Mouse (Mus musculus) liver, embryonic 11.5 days (tissue): ENCODE results near the gene Prkce. TPM values are rescaled to one million over a fixed set of nuclear protein-coding genes. Genes with fewer than 3 reads are reported as not detected.

Source experiments
- ATAC-seq: fragments of 200-750 bp; cut with Nextera tagmentation; replicated peaks from 2 replicates; pipeline ENCODE4 v1.8.0; 2017; ENCODE audit warnings: moderate number of reproducible peaks, mild to moderate bottlenecking, moderate TSS enrichment, moderate library complexity; ENCODE audit not compliant: low FRiP score
- DNase-seq: peaks from one replicate; pipeline ENCODE4 v3.0.0-alpha.2; 2017; ENCODE audit warnings: low spot score
- H3K27ac ChIP-seq: fragments of 300-500 bp; sonication (generic); 2 replicates; pipeline ENCODE4 v1.5.1; 2014; ENCODE audit warnings: mild to moderate bottlenecking, low read depth, low read length, control low read depth
- H3K27me3 ChIP-seq: fragments of 300-500 bp; sonication (generic); replicated peaks from 2 replicates; pipeline ENCODE4 v1.6.1; 2014; ENCODE audit warnings: low read length, mixed read lengths; ENCODE audit not compliant: control insufficient read depth, insufficient read depth
- H3K36me3 ChIP-seq: fragments of 300-500 bp; sonication (generic); 2 replicates; pipeline ENCODE4 v1.6.1; 2014; ENCODE audit warnings: mild to moderate bottlenecking, low read length, moderate library complexity, mixed read lengths; ENCODE audit not compliant: control insufficient read depth, insufficient read depth
- H3K4me1 ChIP-seq: fragments of 300-500 bp; sonication (generic); replicated peaks from 2 replicates; pipeline ENCODE4 v1.6.1; 2014; ENCODE audit warnings: low read length, mixed read lengths; ENCODE audit not compliant: control insufficient read depth, insufficient read depth
- H3K4me2 ChIP-seq: fragments of 300-500 bp; sonication (generic); 2 replicates; pipeline ENCODE4 v1.6.1; 2014; ENCODE audit warnings: mild to moderate bottlenecking, control low read depth, moderate library complexity
- H3K4me3 ChIP-seq: fragments of 300-500 bp; sonication (generic); 2 replicates; pipeline ENCODE4 v1.5.1; 2014; ENCODE audit warnings: low read depth, low read length, control low read depth
- H3K9ac ChIP-seq: fragments of 300-500 bp; sonication (generic); 2 replicates; pipeline ENCODE4 v1.6.1; 2014; ENCODE audit warnings: low read depth, low read length, control low read depth
- H3K9me3 ChIP-seq: fragments of 300-500 bp; sonication (generic); 2 replicates; pipeline ENCODE4 v1.6.1; 2016; ENCODE audit warnings: low read length, inconsistent platforms, mixed read lengths; ENCODE audit not compliant: control insufficient read depth
- WGBS: fragments of 180-500 bp; shearing (Covaris S2); extraction: QIAGEN DNeasy Blood & Tissue Kit; methylation state at CpG from one replicate; pipeline ENCODE4 v1.1.7; 2014; 5-methylcytosine and 5-hydroxymethylcytosine counted together
- polyA plus RNA-seq: library from polyadenylated mRNA; unstranded; fragments of >200 nt; fragmentation: Nextera tagmentation; extraction: Ambion mirVana; gene quantifications from 2 replicates; pipeline ENCODE4 v1.2.1, GENCODE M21; 2014

Prkce gene
- polyA plus RNA-seq, 1 experiment from 2014 or later: 4.0 TPM

DNA sequence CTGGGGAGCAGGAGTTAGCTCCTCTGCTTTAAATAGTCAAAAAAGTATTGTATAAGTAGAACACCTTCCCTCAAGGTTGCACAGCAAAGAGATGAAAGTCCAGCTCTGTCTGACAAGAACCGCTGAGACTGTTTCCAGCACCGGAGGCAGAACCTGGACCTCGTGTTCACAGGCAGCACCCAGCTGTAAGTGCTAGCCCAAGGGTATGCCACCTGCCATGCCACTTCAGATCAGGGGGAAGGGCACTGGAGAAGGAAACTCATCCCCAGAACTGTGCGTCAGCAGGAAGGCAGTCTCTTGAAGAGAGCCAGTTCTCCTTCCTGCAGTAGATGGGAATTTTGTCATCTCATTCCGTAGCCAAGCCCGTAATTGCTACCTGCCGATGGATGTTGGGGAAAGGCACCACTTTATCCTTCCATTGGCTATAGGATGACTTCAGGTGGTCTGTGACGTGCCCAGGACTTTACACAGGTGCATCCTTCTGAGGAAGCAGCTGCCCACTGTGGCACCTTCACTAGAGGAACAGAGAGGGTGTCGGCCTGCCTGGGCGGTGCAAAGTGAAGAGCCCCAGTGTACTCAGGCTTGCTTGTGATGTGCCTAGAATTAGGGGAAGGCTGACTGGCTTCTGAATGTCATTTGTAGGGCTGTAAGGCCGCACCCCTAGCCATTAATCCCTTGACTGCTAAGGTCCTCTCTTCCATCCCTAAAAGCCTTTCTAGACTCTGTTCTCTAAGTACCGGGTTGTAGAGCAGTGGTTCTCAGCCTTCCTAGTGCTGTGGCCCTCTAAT lies 269.2 kb downstream of the Prkce start:
- H3K27ac ChIP-seq: no peak overlapping the region
- no peak for ATAC-seq
- no peaks in the 10 kb centered on the region for H3K36me3 ChIP-seq
- H3K9me3 ChIP-seq: no peaks in the 10 kb centered on the region
- no peak overlapping the region for H3K9ac ChIP-seq
- WGBS: 88% methylated on average over 12 of the region's 12 CpGs
- no peak for DNase-seq
- H3K4me1 ChIP-seq: no peaks in the 10 kb centered on the region
- no peaks in the 10 kb centered on the region for H3K27me3 ChIP-seq
- H3K4me2 ChIP-seq: no peak overlapping the region
- H3K4me3 ChIP-seq: no peak overlapping the region

DNA sequence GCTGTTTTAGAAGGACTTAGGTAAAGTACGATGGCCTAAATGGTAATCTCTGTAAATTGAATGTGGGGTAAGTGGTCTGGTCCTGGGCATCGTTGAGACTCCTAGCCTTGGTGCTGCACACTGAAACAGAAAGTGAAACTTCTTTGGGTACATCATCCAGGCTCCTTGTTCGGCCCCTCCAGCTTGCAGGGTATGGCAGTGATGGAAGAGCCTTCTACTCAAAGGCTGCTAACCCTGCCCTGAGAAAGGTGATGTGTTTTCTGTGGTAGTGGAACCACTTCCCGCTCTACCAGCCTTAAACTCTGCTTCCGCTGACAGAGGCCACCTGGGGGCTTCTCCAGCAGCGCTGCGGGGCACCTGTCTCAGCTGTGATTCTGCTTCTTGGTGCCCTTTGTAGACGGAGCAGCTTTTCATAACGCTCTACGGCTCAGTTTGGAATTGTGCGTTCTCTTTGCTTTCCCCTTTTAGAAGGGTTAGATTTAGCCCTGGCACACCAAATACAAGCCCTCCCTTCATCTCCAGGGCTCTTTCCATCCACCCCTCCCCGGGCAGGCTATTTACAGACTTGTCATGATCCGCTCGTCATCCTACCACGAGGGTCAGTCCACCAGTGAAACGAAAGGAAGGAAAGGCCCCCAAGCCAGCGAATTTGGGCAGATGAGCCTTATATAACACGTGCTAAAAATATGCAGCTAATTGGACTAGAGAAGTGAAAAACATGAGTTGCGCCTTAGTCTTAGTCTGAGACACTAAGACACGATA lies 270.1 kb downstream of the Prkce start:
- H3K4me1 ChIP-seq: no peaks in the 10 kb centered on the region
- H3K9ac ChIP-seq: no peak overlapping the region
- H3K4me3 ChIP-seq: no peak overlapping the region
- no peak overlapping the region for H3K27ac ChIP-seq
- no peak overlapping the region for H3K4me2 ChIP-seq
- no peak for ATAC-seq
- no peaks in the 10 kb centered on the region for H3K27me3 ChIP-seq
- DNase-seq: no peak
- no peaks in the 10 kb centered on the region for H3K9me3 ChIP-seq
- WGBS: 80% methylated on average over 20 of the region's 20 CpGs
- no peaks in the 10 kb centered on the region for H3K36me3 ChIP-seq

DNA sequence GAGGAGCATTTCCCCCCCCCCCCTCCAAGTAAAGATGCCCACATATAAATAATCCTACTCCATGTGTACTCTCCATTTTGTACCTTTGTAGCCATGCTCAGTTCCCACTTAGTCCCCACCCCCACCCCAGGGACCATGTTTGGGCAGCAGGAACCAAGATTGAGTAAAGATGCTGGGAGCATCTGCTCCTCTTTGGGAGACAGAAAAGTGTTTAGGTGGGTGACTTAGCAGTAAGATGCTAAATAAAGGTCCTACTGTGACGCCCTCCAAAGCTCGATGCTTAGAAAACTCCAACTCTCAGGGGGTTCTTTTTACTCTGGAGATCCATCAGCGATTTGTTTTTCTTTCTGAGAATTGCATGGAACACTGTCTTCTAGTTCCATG lies 270.7 kb downstream of the Prkce start:
- ATAC-seq (no peak), DNase-seq (no peak)
- H3K9me3 ChIP-seq: no peaks in the 10 kb centered on the region
- no peaks in the 10 kb centered on the region for H3K36me3 ChIP-seq
- no peak overlapping the region for H3K4me3 ChIP-seq
- no peaks in the 10 kb centered on the region for H3K27me3 ChIP-seq
- H3K9ac ChIP-seq: no peak overlapping the region
- 80% methylated on average over 3 of the region's 3 CpGs for WGBS
- no peak overlapping the region for H3K27ac ChIP-seq
- H3K4me1 ChIP-seq: no peaks in the 10 kb centered on the region
- no peak overlapping the region for H3K4me2 ChIP-seq

DNA sequence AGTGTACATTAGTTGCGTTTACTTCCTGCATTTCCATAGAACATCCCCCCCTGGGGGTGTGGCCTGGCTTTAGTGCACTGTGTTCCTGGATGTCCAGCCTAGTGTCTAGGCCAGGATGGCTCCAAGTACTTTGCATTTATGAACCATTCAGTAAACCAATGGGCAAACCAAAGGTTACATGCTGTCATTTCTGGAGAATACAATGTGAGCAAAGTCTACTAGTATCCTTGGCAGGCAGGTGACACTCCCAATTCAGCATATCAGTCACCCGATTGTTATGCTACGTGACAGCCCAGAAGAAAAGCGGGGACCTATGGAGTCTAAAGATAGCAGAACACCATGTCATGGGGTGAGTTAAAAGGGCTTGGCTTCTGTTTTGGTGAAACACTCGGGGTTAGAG lies 271.2 kb downstream of the Prkce start:
- H3K9ac ChIP-seq: no peak overlapping the region
- H3K4me3 ChIP-seq: no peak overlapping the region
- DNase-seq (no peak), ATAC-seq (0 out of 2 replicates have a peak, but pooled peaks have one; percentile 43)
- no peaks in the 10 kb centered on the region for H3K27me3 ChIP-seq
- H3K4me2 ChIP-seq: no peak overlapping the region
- 61% methylated on average over 5 of the region's 5 CpGs for WGBS
- no peaks in the 10 kb centered on the region for H3K36me3 ChIP-seq
- no peaks in the 10 kb centered on the region for H3K9me3 ChIP-seq
- no peaks in the 10 kb centered on the region for H3K4me1 ChIP-seq
- H3K27ac ChIP-seq: no peak overlapping the region

DNA sequence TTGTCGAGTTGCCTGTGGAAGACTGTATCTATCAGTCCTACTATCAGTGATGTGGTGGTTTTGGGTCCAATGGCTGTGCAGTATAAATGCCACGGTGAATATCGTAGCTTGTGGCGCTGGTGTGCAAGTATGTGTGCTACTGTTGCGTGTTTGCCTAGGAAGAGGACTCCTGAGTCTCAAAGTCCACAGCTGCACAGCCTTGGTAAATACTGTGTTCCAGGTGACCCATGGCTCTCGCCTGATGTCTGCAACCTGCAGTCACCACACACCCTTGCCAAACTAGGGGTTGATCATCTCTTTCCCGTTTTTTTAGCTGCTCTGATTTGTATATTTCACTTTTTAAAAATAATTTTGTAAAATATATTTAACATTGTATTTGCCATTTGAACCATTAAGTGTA lies 273.5 kb downstream of the Prkce start:
- H3K4me3 ChIP-seq: no peak overlapping the region
- DNase-seq: no peak
- WGBS: 83% methylated on average over 7 of the region's 7 CpGs
- no peaks in the 10 kb centered on the region for H3K9me3 ChIP-seq
- H3K4me2 ChIP-seq: no peak overlapping the region
- no peak overlapping the region for H3K27ac ChIP-seq
- H3K36me3 ChIP-seq: no peaks in the 10 kb centered on the region
- peaks cover 4% of the 10 kb centered on the region for H3K4me1 ChIP-seq
- ATAC-seq: no peak
- H3K9ac ChIP-seq: no peak overlapping the region
- H3K27me3 ChIP-seq: no peaks in the 10 kb centered on the region

DNA sequence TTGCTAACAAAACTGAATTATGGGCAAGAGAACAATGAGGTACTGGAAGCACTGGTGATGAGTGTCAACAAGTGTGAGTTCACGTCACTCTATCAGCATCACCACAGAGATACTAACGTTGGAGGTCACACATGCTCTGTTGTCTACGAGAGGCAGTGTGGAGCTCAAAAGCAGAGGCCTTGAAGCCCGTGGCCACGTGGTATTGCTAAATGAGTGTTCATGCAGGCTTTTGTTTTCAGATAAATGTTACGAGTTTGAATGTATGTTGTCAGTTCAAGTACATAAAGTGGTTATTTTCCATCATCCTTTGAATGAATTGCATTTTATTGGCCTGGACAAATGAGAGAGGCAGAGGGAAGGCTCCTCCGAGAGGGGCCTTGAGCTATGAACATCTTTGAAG lies 276.3 kb downstream of the Prkce start:
- H3K27ac ChIP-seq: no peak overlapping the region
- no peaks in the 10 kb centered on the region for H3K27me3 ChIP-seq
- H3K4me1 ChIP-seq: peaks cover 4% of the 10 kb centered on the region
- ATAC-seq (no peak), DNase-seq (no peak)
- no peaks in the 10 kb centered on the region for H3K9me3 ChIP-seq
- WGBS: 77% methylated on average over 7 of the region's 7 CpGs
- H3K4me2 ChIP-seq: no peak overlapping the region
- no peak overlapping the region for H3K4me3 ChIP-seq
- H3K9ac ChIP-seq: no peak overlapping the region
- no peaks in the 10 kb centered on the region for H3K36me3 ChIP-seq

DNA sequence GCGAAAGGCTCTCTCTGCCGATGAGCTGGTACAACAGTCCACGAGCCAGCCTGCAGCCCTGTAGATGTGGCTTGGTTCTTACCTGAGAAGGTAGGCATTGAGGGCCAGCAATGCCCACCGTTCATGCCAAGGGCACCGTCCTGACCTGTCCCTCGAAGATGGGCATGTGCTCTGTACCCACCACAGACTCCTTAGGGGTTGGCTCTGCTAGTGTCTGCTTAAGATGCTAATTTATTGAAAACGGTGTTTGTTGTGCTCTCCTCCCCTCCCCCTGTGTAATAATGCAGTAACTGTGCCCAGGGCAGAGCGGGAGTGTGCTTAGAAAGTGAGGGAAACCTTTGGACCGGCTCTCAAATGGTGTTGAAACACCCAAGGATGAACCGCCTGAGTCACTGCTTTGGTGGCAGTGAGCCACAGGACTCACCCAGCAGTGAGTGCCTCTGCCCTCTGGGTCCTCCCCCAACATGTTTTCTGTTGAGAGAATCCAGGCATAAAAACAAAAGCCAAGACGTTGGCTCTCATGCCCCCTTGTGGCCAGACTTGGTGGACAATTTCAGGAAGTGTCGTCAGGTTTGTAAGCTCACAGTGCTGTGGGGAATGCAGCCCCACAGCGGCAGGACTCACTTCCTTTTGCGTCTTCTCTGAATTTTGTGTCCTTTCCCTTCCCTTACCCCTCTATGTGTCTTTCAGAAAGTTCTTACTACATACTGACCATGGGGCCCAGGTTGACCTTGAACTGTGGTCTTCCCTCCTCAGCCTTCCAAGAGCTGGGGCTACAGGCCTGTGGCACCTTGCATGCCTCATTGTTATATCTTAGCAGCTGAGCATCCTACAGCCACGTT lies 277.2 kb downstream of the Prkce start:
- Histone ChIP-seq H3K4me3 (no peak overlapping the region), H3K27ac (0 out of 2 replicates have a peak overlapping the region, but pooled peaks have one; percentile 13), H3K9ac (no peak overlapping the region), H3K4me2 (peak overlapping the region; percentile 16; the same call in 1 of the 2 replicates), H3K9me3 (no peaks in the 10 kb centered on the region), H3K27me3 (no peaks in the 10 kb centered on the region), H3K4me1 (peaks cover 4% of the 10 kb centered on the region), H3K36me3 (no peaks in the 10 kb centered on the region)
- WGBS: 48% methylated on average over 15 of the region's 15 CpGs
- DNase-seq: peak; percentile 81
- peak; percentile 75 for ATAC-seq

DNA sequence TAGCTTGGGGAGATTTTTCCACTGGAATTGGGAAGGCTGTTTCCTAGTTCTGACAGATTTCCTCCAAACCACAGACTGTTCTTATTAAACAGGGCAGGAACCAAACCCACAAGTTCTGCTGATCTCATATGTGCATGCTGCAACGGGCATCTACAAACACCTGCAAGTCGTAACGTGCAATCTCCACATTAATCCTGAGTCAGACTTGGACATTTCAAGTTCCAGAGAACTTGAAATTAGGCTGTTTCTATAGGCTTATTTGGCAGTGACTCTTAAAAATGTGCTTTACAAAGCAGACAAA lies 277.8 kb downstream of the Prkce start:
- Histone ChIP-seq H3K36me3 (no peaks in the 10 kb centered on the region), H3K27me3 (no peaks in the 10 kb centered on the region), H3K9me3 (no peaks in the 10 kb centered on the region), H3K27ac (no peak overlapping the region), H3K4me1 (peaks cover 4% of the 10 kb centered on the region), H3K4me3 (no peak overlapping the region), H3K4me2 (no peak overlapping the region), H3K9ac (no peak overlapping the region)
- WGBS: 73% methylated on average over 3 of the region's 3 CpGs
- DNase-seq: no peak
- no peak for ATAC-seq
